Mouse (Mus musculus) kidney, adult 9 months (tissue): ENCODE data around the gene Zg16.

ENCODE experiments used
- DNase-seq: peaks from one replicate; pipeline ENCODE4 v3.0.0; 2022

Zg16 gene

GRCm38 (mm10) chr7:127066317-127066716 lies 20.8 kb downstream of the Zg16 start:
- no peak for DNase-seq

GRCm38 (mm10) chr7:127065538-127065937 lies 21.6 kb downstream of the Zg16 start:
- no peak for DNase-seq

GRCm38 (mm10) chr7:127055026-127055585 lies 32.0 kb downstream of the Zg16 start:
- DNase-seq, result no peak

GRCm38 (mm10) chr7:127041851-127042672 lies 45.1 kb downstream of the Zg16 start, which contains the start of gene Kif22:
Gene Kif22, minus strand, starts transcription at chr7:127042471.
- peak; percentile 93 for DNase-seq

GRCm38 (mm10) chr7:127031244-127031643 lies 55.9 kb downstream of the Zg16 start:
- DNase-seq, result no peak

GRCm38 (mm10) chr7:127030172-127030571 lies 57.0 kb downstream of the Zg16 start:
- no peak for DNase-seq

- DNase-seq, result no peak
Measured at GRCm38 (mm10) chr7:127027885-127028284, 59.2 kb downstream of the Zg16 start.

- DNase-seq, result peak; percentile 100
Measured at GRCm38 (mm10) chr7:127026984-127027726, 60.0 kb downstream of the Zg16 start, which contains the start of gene Maz. Gene Maz, minus strand, starts transcription at chr7:127027037.

GRCm38 (mm10) chr7:127026616-127026983 lies 60.5 kb downstream of the Zg16 start:
- DNase-seq, result no peak

- DNase-seq, result peak; percentile 85
Measured at GRCm38 (mm10) chr7:127026161-127026600, 60.9 kb downstream of the Zg16 start.

- DNase-seq, result peak; percentile 54
Measured at GRCm38 (mm10) chr7:127025556-127026160, 61.5 kb downstream of the Zg16 start.

- peak; percentile 89 for DNase-seq
Measured at GRCm38 (mm10) chr7:127024755-127025555, 62.2 kb downstream of the Zg16 start.

GRCm38 (mm10) chr7:127023896-127024690 lies 63.0 kb downstream of the Zg16 start:
- no peak for DNase-seq

- DNase-seq, result no peak
Measured at GRCm38 (mm10) chr7:127023272-127023691, 63.8 kb downstream of the Zg16 start.

- no peak for DNase-seq
Measured at GRCm38 (mm10) chr7:127022528-127023271, 64.4 kb downstream of the Zg16 start.

- DNase-seq, result no peak
Measured at GRCm38 (mm10) chr7:127021563-127022527, 65.3 kb downstream of the Zg16 start.

GRCm38 (mm10) chr7:127020901-127021562 lies 66.1 kb downstream of the Zg16 start, which contains the start of the genes Gm42742 and Prrt2:
Gene Gm42742, minus strand, starts transcription at chr7:127021097.
Gene Prrt2, minus strand, starts transcription at chr7:127021211.
- DNase-seq, result peak; percentile 31

- DNase-seq, result no peak
Measured at GRCm38 (mm10) chr7:127020491-127020890, 66.6 kb downstream of the Zg16 start.

GRCm38 (mm10) chr7:127020031-127020430 lies 67.1 kb downstream of the Zg16 start:
- DNase-seq, result no peak
